Mouse (Mus musculus) hindbrain, embryonic 11.5 days (tissue): Measurements from ENCODE around the gene Pttg1. TPM values are rescaled to one million over a fixed set of nuclear protein-coding genes. Genes with fewer than 3 reads are reported as not detected.

ENCODE experiments used
- ATAC-seq: fragments of 200-750 bp; cut with Nextera tagmentation; 2 replicates; pipeline ENCODE4 v1.8.0; 2017; ENCODE audit warnings: mild to moderate bottlenecking, moderate TSS enrichment, moderate library complexity; ENCODE audit not compliant: low FRiP score
- DNase-seq: peaks from one replicate; pipeline ENCODE4 v3.0.0-alpha.2; 2015; ENCODE audit warnings: low spot score
- H3K27ac ChIP-seq: fragments of 300-500 bp; sonication (generic); 2 replicates; pipeline ENCODE4 v1.5.1; 2014; ENCODE audit warnings: mild to moderate bottlenecking, low read depth, low read length
- H3K27me3 ChIP-seq: fragments of 300-500 bp; sonication (generic); 2 replicates; pipeline ENCODE4 v1.6.1; 2014; ENCODE audit warnings: mild to moderate bottlenecking, low read length, moderate library complexity, mixed read lengths; ENCODE audit not compliant: control insufficient read depth, insufficient read depth
- H3K36me3 ChIP-seq: fragments of 300-500 bp; sonication (generic); 2 replicates; pipeline ENCODE4 v1.6.1; 2014; ENCODE audit warnings: mild to moderate bottlenecking, low read length, moderate library complexity, mixed read lengths; ENCODE audit not compliant: control insufficient read depth, insufficient read depth
- H3K4me1 ChIP-seq: fragments of 300-500 bp; sonication (generic); replicated peaks from 2 replicates; pipeline ENCODE4 v1.6.1; 2014; ENCODE audit warnings: low read length, mixed read lengths; ENCODE audit not compliant: control insufficient read depth, insufficient read depth
- H3K4me2 ChIP-seq: fragments of 300-500 bp; sonication (generic); replicated peaks from 2 replicates; pipeline ENCODE4 v1.6.1; 2014; ENCODE audit warnings: mild to moderate bottlenecking, low read depth, low read length
- H3K4me3 ChIP-seq: fragments of 300-500 bp; sonication (generic); 2 replicates; pipeline ENCODE4 v1.5.1; 2014; ENCODE audit warnings: low read depth, low read length
- H3K9ac ChIP-seq: fragments of 300-500 bp; sonication (generic); 2 replicates; pipeline ENCODE4 v1.6.1; 2014; ENCODE audit warnings: low read depth, low read length
- H3K9me3 ChIP-seq: fragments of 300-500 bp; sonication (generic); 2 replicates; pipeline ENCODE4 v1.6.1; 2016; ENCODE audit warnings: low read length; ENCODE audit not compliant: control insufficient read depth
- WGBS: fragments of 180-500 bp; shearing (Covaris S2); extraction: QIAGEN DNeasy Blood & Tissue Kit; methylation state at CpG from one replicate; pipeline ENCODE4 v1.1.7; 2014; 5-methylcytosine and 5-hydroxymethylcytosine counted together
- polyA plus RNA-seq: library from polyadenylated mRNA; unstranded; fragments of >200 nt; fragmentation: Nextera tagmentation; extraction: Ambion mirVana; gene quantifications from 2 replicates; pipeline ENCODE4 v1.2.1, GENCODE M21; 2014

Gene Pttg1
- polyA plus RNA-seq, 1 experiment from 2014 or later = 92.8 TPM

DNA sequence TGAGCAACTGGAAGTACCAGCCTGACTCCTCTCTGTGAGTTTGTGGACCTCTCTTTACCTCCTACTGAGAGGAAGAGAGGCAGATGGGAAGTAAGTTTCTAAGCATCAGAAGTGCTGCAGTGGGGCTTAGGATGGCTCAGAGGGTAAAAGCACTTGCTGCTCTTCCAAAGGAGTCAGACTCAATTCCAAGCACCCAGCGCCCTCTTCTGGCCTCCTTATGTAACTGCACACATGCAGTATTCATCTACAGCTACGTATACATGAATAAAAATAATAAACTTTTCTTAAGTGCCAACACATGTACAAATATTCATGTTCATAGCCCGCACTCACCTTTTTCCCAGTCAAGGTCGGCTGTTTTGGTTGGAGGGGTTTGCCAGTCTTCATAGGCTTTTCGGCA lies 1.7 kb downstream of the Pttg1 start:
- Histone ChIP-seq H3K9me3 (no peaks in the 10 kb centered on the region), H3K4me3 (no peak overlapping the region)
- DNase-seq = no peak

DNA sequence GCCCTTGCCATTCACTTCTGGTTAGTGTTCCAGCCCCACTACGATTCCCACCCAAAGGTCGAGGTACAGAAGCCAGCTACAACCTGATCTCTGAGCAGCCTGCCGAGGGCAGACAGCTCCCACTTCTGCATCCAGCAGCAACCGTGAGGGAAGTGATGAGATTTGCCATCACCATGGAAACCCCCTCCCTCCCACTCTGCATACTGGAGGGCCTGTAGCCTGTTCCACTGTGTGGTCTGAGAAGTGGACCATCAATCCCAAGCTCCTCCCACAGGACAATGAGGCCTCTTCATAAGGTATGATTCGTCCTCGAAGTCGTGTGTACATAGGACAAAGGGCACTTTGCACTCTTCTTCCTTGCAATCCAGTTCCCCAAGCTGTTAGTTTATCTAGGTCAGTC lies 8.8 kb downstream of the Pttg1 start:
- peak; percentile 39 for DNase-seq

More for the DNA sequence above, 1.7 kb downstream of the Pttg1 start:
- Histone ChIP-seq H3K4me2 (no peak overlapping the region), H3K36me3 (no peaks in the 10 kb centered on the region), H3K27ac (no peak overlapping the region), H3K27me3 (no peaks in the 10 kb centered on the region), H3K9ac (no peak overlapping the region), H3K4me1 (0 out of 2 replicates have a peak, but pooled peaks cover 2% of the 10 kb centered on the region)
- ATAC-seq = no peak
- 73% methylated on average over 5 of the region's 5 CpGs for WGBS

DNA sequence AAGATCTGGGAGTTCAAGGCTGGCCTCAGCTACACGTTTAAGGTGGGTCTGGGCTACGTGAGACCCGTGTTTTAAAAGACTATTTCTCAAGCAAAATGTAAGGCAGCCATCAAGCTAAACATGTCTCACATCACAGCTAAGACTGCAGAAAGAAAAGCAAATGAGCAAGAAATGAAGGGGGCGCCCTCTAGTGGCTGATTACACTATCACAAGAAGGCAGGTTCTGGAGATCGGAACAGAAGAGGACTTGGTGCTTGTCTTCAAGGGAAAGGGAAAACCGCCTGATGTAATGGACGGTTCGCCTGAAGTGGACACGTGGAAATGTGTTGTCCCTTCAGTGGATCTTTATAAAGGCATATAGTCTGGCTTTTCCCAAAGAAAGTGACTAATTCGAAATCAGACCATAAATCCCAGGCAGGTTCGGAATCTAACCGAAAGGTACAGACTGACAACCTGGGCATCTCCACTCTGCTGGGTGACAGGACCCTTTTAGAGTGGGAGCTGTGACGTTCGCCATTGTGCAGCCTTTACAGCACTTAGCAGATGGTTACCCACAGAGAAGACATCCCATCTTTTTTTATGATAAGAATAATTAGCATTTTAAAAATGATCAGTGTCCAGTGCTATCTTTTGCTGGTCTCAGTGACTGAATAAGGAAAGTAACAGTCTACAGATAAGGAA lies 13.1 kb downstream of the Pttg1 start:
- no peaks in the 10 kb centered on the region for H3K4me1 ChIP-seq
- H3K4me3 ChIP-seq = no peak overlapping the region
- 0 out of 2 replicates have a peak overlapping the region, but pooled peaks have one; percentile 19 for H3K9ac ChIP-seq
- DNase-seq = peak; percentile 85
- H3K36me3 ChIP-seq = no peaks in the 10 kb centered on the region
- H3K27ac ChIP-seq = no peak overlapping the region
- no peaks in the 10 kb centered on the region for H3K9me3 ChIP-seq
- WGBS = 28% methylated on average over 14 of the region's 14 CpGs
- ATAC-seq = peak; percentile 25; the same call in 1 of the 2 replicates
- no peak overlapping the region for H3K4me2 ChIP-seq
- no peaks in the 10 kb centered on the region for H3K27me3 ChIP-seq

More for the DNA sequence above, 8.8 kb downstream of the Pttg1 start:
- Histone ChIP-seq H3K27me3 (no peaks in the 10 kb centered on the region), H3K4me3 (no peak overlapping the region), H3K9me3 (no peaks in the 10 kb centered on the region), H3K9ac (no peak overlapping the region), H3K4me1 (no peaks in the 10 kb centered on the region), H3K4me2 (no peak overlapping the region), H3K27ac (no peak overlapping the region), H3K36me3 (no peaks in the 10 kb centered on the region)
- ATAC-seq = peak; percentile 52
- 47% methylated on average over 7 of the region's 7 CpGs for WGBS

DNA sequence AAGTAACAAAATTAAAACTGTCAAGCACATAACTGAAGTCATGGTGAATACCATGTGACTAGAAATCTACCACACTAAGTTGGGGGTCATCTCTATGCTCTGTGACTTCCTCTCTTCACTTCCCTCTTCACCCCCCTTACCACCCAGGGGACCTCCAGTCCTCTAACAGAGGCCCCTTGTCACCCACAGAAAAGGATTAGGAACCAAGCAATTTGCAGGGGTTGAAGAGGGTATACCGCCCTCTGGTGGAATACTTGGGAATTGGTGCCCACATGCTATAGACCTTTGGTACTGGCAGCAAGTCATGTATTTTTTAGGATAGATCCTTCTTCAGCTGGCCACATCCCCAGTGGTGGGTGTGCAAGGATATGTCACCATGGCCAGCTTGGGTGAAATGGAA lies 14.6 kb downstream of the Pttg1 start:
- DNase-seq (peak; percentile 78), ATAC-seq (peak; percentile 50)
- no peak overlapping the region for H3K4me2 ChIP-seq
- H3K27ac ChIP-seq = no peak overlapping the region
- H3K4me1 ChIP-seq = no peaks in the 10 kb centered on the region
- no peak overlapping the region for H3K9ac ChIP-seq
- no peak overlapping the region for H3K4me3 ChIP-seq
- H3K36me3 ChIP-seq = no peaks in the 10 kb centered on the region
- H3K9me3 ChIP-seq = no peaks in the 10 kb centered on the region
- no peaks in the 10 kb centered on the region for H3K27me3 ChIP-seq
- WGBS = 0% methylated on average over 1 of the region's 1 CpGs

DNA sequence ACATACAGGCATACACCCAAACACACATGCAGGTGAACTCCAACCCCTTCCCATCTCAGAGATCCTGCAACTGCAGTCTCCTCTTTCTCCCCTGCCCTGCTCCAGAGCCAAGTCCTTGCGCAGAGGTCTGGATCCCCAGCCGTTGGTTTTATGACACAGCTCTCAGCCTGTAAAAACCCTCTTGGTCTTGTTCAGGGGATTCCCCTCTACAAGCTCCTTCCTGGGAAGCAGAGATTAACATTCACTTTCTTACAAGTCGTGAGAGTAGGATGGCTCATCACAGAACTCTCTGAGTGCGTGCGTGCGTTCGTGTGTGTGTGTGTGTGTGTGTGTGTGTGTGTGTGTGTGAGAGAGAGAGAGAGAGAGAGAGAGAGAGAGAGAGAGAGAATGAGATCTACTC lies 15.8 kb downstream of the Pttg1 start:
- H3K4me3 ChIP-seq = no peak overlapping the region
- no peaks in the 10 kb centered on the region for H3K9me3 ChIP-seq
- no peak overlapping the region for H3K9ac ChIP-seq
- WGBS = 87% methylated on average over 7 of the region's 7 CpGs
- no peak for DNase-seq
- no peak for ATAC-seq
- H3K27me3 ChIP-seq = no peaks in the 10 kb centered on the region
- no peaks in the 10 kb centered on the region for H3K36me3 ChIP-seq
- no peak overlapping the region for H3K4me2 ChIP-seq
- no peaks in the 10 kb centered on the region for H3K4me1 ChIP-seq
- no peak overlapping the region for H3K27ac ChIP-seq

GRCm38 (mm10) chr11:43408888-43409287 lies 17.2 kb downstream of the Pttg1 start:
- Histone ChIP-seq H3K9me3 (no peaks in the 10 kb centered on the region), H3K4me2 (no peak overlapping the region), H3K27me3 (no peaks in the 10 kb centered on the region), H3K9ac (no peak overlapping the region), H3K27ac (no peak overlapping the region), H3K36me3 (no peaks in the 10 kb centered on the region), H3K4me3 (no peak overlapping the region), H3K4me1 (no peaks in the 10 kb centered on the region)
- ATAC-seq = no peak
- 78% methylated on average over 2 of the region's 2 CpGs for WGBS
- no peak for DNase-seq

- Histone ChIP-seq H3K27ac (no peak overlapping the region), H3K4me3 (no peak overlapping the region), H3K4me1 (no peaks in the 10 kb centered on the region), H3K36me3 (no peaks in the 10 kb centered on the region), H3K9ac (no peak overlapping the region), H3K4me2 (no peak overlapping the region), H3K9me3 (no peaks in the 10 kb centered on the region), H3K27me3 (no peaks in the 10 kb centered on the region)
- 91% methylated on average over 15 of the region's 15 CpGs for WGBS
- DNase-seq (no peak), ATAC-seq (no peak)
Observed at GRCm38 (mm10) chr11:43404150-43404807, 21.8 kb downstream of the Pttg1 start.

DNA sequence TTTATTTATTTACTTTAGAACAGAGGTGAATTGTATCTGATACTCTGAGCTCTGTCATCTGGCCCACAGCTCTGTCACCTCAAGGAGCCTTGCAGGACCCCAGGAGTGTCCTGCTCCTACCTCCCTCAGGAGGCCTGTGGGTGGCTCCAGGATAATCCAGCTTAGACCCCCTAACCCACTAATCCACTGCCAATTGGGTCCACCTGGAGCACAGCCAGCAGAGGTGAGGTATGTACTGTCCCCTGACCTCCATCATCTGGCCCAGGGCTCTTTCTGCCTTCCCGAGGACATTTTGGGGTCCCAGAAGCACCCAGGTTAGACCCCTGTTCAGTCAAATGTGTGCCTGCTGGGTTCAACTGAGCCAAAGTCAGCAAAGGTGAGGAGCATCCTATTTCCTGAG lies 25.9 kb downstream of the Pttg1 start:
- H3K27me3 ChIP-seq = no peaks in the 10 kb centered on the region

GRCm38 (mm10) chr11:43399297-43399696 lies 26.8 kb downstream of the Pttg1 start:
- Histone ChIP-seq H3K9ac (no peak overlapping the region), H3K36me3 (no peaks in the 10 kb centered on the region), H3K4me1 (no peaks in the 10 kb centered on the region), H3K9me3 (no peaks in the 10 kb centered on the region), H3K4me2 (no peak overlapping the region), H3K27me3 (no peaks in the 10 kb centered on the region), H3K4me3 (no peak overlapping the region), H3K27ac (no peak overlapping the region)
- 41% methylated on average over 4 of the region's 4 CpGs for WGBS
- DNase-seq = no peak
- no peak for ATAC-seq

More for the DNA sequence above, 25.9 kb downstream of the Pttg1 start:
- Histone ChIP-seq H3K27ac (no peak overlapping the region), H3K36me3 (no peaks in the 10 kb centered on the region), H3K4me3 (no peak overlapping the region), H3K4me2 (no peak overlapping the region), H3K4me1 (no peaks in the 10 kb centered on the region), H3K9me3 (no peaks in the 10 kb centered on the region), H3K9ac (no peak overlapping the region)
- no peak for DNase-seq
- ATAC-seq = no peak
- 92% methylated on average over 1 of the region's 1 CpGs for WGBS
